8 mouse cellular contexts compared by ENCODE assay signal in the genomic region with DNA sequence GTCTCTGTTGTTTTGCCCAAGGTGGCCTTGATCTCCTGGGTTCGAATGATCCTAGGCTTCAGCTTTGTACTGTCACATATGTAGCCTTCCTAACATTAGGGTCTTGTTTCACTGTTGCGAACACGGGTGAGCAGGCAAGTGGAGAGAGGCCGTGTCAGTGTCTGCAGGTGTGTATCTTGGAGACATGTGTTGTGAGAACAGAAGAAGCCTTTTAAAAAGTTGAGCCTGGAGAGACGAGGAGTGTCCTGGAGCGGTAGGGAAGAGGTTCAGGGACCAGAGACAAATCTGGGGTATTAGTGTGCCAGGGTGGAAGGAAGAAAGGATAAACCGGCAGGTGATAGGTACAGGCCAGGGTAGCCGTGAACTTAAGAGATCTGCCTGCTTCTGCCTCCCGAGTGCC. TPM values are rescaled to one million over a fixed set of nuclear protein-coding genes. Genes with fewer than 3 reads are reported as not detected.
DNase-seq lines count a peak whose midpoint lies in the region; ATAC-seq and TF ChIP-seq lines count a peak whose summit lies in the region.

No protein-coding gene starts in this region.

- no peak for DNase-seq in kidney, adult 9 months
- DNase-seq in ES-E14 (ENCODE audit: low read depth, low spot score) (no peak), MN1 (ENCODE audit: low spot score) (no peak)
- no peak for DNase-seq in forebrain, embryonic 10.5 days (ENCODE audit: extremely low spot score, low spot score)
- no peak for DNase-seq in limb, embryonic 11.5 days (ENCODE audit: low spot score)
- DNase-seq in ovary, adult 18-20 months (ENCODE audit: low spot score), result no peak

- peaks cover 45% of the 10 kb centered on the region for H3K4me1 ChIP-seq in kidney, embryonic 15.5 days
- H3K4me1 ChIP-seq in ES-E14 (ENCODE audit: control insufficient read depth in 2 of 2, insufficient read depth in 2 of 2, low read length in 2 of 2, poor library complexity in 1 of 2), result peaks cover 5 to 19% of the 10 kb centered on the region in 2 experiments; a peak in 2 of 4 replicates
- peaks cover 58% of the 10 kb centered on the region for H3K4me1 ChIP-seq in forebrain, embryonic 10.5 days
- H3K4me1 ChIP-seq in limb, embryonic 11.5 days (ENCODE audit: control insufficient read depth, insufficient read depth, low read length), result peaks cover 11% of the 10 kb centered on the region
- peaks cover 18% of the 10 kb centered on the region for H3K4me1 ChIP-seq in stomach, embryonic 14.5 days (ENCODE audit: control insufficient read depth, insufficient read depth, low read length)

- H3K4me3 ChIP-seq in kidney, embryonic 15.5 days (replicated peaks), result peak overlapping the region; percentile 76
- peak overlapping the region; percentile 76 to 86 for H3K4me3 ChIP-seq in ES-E14 (ENCODE audit: insufficient read depth in 1 of 2, low read depth in 1 of 2, low read length in 2 of 2, poor library complexity in 1 of 2, severe bottlenecking in 1 of 2)
- peak overlapping the region; percentile 87 for H3K4me3 ChIP-seq in forebrain, embryonic 10.5 days
- H3K4me3 ChIP-seq in limb, embryonic 11.5 days (ENCODE audit: low read depth, low read length), result peak overlapping the region; percentile 80
- peak overlapping the region; percentile 75 for H3K4me3 ChIP-seq in stomach, embryonic 14.5 days (ENCODE audit: low read depth, low read length)

- peaks cover 27% of the 10 kb centered on the region for H3K36me3 ChIP-seq in kidney, embryonic 15.5 days
- peaks cover 31% of the 10 kb centered on the region for H3K36me3 ChIP-seq in ES-E14 (ENCODE audit: control insufficient read depth, insufficient read depth, low read length, poor library complexity, severe bottlenecking)
- H3K36me3 ChIP-seq in forebrain, embryonic 10.5 days (replicated peaks), result peaks cover 41% of the 10 kb centered on the region
- H3K36me3 ChIP-seq in limb, embryonic 11.5 days (ENCODE audit: control insufficient read depth, insufficient read depth, low read length), result peaks cover 8% of the 10 kb centered on the region; the same call in 1 of the 2 replicates
- H3K36me3 ChIP-seq in stomach, embryonic 14.5 days (ENCODE audit: control insufficient read depth, insufficient read depth, low read length), result peaks cover 15% of the 10 kb centered on the region

- no peak for ATAC-seq in kidney, embryonic 15.5 days (replicated peaks; ENCODE audit: low FRiP score)
- no peak for ATAC-seq in limb, embryonic 11.5 days (ENCODE audit: insufficient number of reproducible peaks, low FRiP score, low TSS enrichment, low read depth)
- no peak for ATAC-seq in stomach, embryonic 14.5 days (ENCODE audit: insufficient number of reproducible peaks, insufficient read depth, low FRiP score, low read depth)

- WGBS in kidney, embryonic 15.5 days, result 73% methylated on average over 9 of the region's 9 CpGs
- WGBS in forebrain, embryonic 10.5 days, result 86% methylated on average over 9 of the region's 9 CpGs
- WGBS in limb, embryonic 11.5 days, result 84% methylated on average over 9 of the region's 9 CpGs
- 80% methylated on average over 9 of the region's 9 CpGs for WGBS in stomach, embryonic 14.5 days

- in situ Hi-C loops in ES-E14 (cut with MboI; ENCODE audit: low sequenced_read_pairs in 2 of 2, unreplicated experiment in 2 of 2), result no loop called here

- peak overlapping the region; percentile 65 for H3K9ac ChIP-seq in kidney, embryonic 15.5 days
- peak overlapping the region; percentile 86; the same call in 1 of the 2 replicates for H3K9ac ChIP-seq in ES-E14 (ENCODE audit: insufficient read depth, low read depth, low read length, poor library complexity, severe bottlenecking)
- H3K9ac ChIP-seq in limb, embryonic 11.5 days (ENCODE audit: low read length), result 0 out of 2 replicates have a peak overlapping the region, but pooled peaks have one; percentile 69
- peak overlapping the region; percentile 37; the same call in 1 of the 2 replicates for H3K9ac ChIP-seq in stomach, embryonic 14.5 days (replicated peaks; ENCODE audit: low read depth, low read length)

- H3K9me3 ChIP-seq in kidney, embryonic 15.5 days (replicated peaks), result no peaks in the 10 kb centered on the region
- no peaks in the 10 kb centered on the region for H3K9me3 ChIP-seq in ES-E14 (ENCODE audit: control insufficient read depth, insufficient read depth, low read depth, low read length)
- H3K9me3 ChIP-seq in forebrain, embryonic 10.5 days, result no peaks in the 10 kb centered on the region
- no peaks in the 10 kb centered on the region for H3K9me3 ChIP-seq in limb, embryonic 11.5 days (ENCODE audit: control insufficient read depth, low read length)
- no peaks in the 10 kb centered on the region for H3K9me3 ChIP-seq in stomach, embryonic 14.5 days (ENCODE audit: control insufficient read depth, low read depth, low read length)

- H3K27me3 ChIP-seq in kidney, embryonic 15.5 days, result no peaks in the 10 kb centered on the region
- H3K27me3 ChIP-seq in forebrain, embryonic 10.5 days (ENCODE audit: poor library complexity, severe bottlenecking), result 0 out of 2 replicates have a peak, but pooled peaks cover 6% of the 10 kb centered on the region
- H3K27me3 ChIP-seq in limb, embryonic 11.5 days (ENCODE audit: control insufficient read depth, insufficient read depth, low read length), result no peaks in the 10 kb centered on the region
- H3K27me3 ChIP-seq in stomach, embryonic 14.5 days (ENCODE audit: control insufficient read depth, insufficient read depth, low read length), result no peaks in the 10 kb centered on the region

- H3K27ac ChIP-seq in kidney, embryonic 15.5 days, result no peak overlapping the region
- H3K27ac ChIP-seq in ES-E14 (ENCODE audit: insufficient read depth, low read depth, low read length, poor library complexity, severe bottlenecking), result no peak overlapping the region
- H3K27ac ChIP-seq in forebrain, embryonic 10.5 days, result peak overlapping the region; percentile 83; the same call in 1 of the 2 replicates
- H3K27ac ChIP-seq in limb, embryonic 11.5 days (replicated peaks; ENCODE audit: low read depth, low read length), result no peak overlapping the region
- H3K27ac ChIP-seq in stomach, embryonic 14.5 days (ENCODE audit: low read length), result no peak overlapping the region

- H3K4me2 ChIP-seq in kidney, embryonic 15.5 days, result peak overlapping the region; percentile 86
- peak overlapping the region; percentile 95 for H3K4me2 ChIP-seq in limb, embryonic 11.5 days (ENCODE audit: low read depth, severe bottlenecking)
- H3K4me2 ChIP-seq in stomach, embryonic 14.5 days (replicated peaks; ENCODE audit: low read depth, low read length), result peak overlapping the region; percentile 94

TF ChIP-seq in ES-E14, 5 proteins besides CTCF, POLR2A, EP300 and RAD21:
- TF ChIP-seq ZC3H11A (IDR thresholded peaks at IDR 0.05; ENCODE audit: borderline replicate concordance, low read depth, low read length) (no peak), ZNF384 (IDR thresholded peaks at IDR 0.05; ENCODE audit: low read depth, low read length) (no peak), MAFK (IDR thresholded peaks at IDR 0.05; ENCODE audit: insufficient read depth, low read depth, low read length) (no peak), CHD2 (IDR thresholded peaks at IDR 0.05; ENCODE audit: low read depth, low read length) (no peak), HCFC1 (IDR thresholded peaks at IDR 0.05; ENCODE audit: borderline replicate concordance, insufficient read depth, low read length) (no peak)

RNA-seq across cellular contexts. Expression of gene Parp3, which starts 1.4 kb away (rescaled TPM):
- polyA plus RNA-seq in kidney, embryonic 15.5 days (2015; fragmentation: Nextera tagmentation; extraction: Ambion mirVana), result 2.8 and 4.3 TPM in 2 replicates
- 2.2 and 6.0 TPM in 2 replicates for total RNA-seq in ES-E14 (2012; rRNA removed)
- 2.1 and 2.6 TPM in 2 replicates for polyA plus RNA-seq in forebrain, embryonic 10.5 days (2016; fragmentation: Nextera tagmentation; extraction: Ambion mirVana)
- polyA plus RNA-seq in limb, embryonic 11.5 days (2014; fragmentation: Nextera tagmentation; extraction: Ambion mirVana), result 1.5 and 2.0 TPM in 2 replicates
- polyA plus RNA-seq in stomach, embryonic 14.5 days (2014; fragmentation: Nextera tagmentation; extraction: Ambion mirVana), result 2.4 and 3.1 TPM in 2 replicates

RNA-seq across cellular contexts. Expression of gene Rrp9, which starts 2.3 kb away (rescaled TPM):
- polyA plus RNA-seq in kidney, embryonic 15.5 days (2015; fragmentation: Nextera tagmentation; extraction: Ambion mirVana), result 52.8 and 54.3 TPM in 2 replicates
- 187 and 223 TPM in 2 replicates for total RNA-seq in ES-E14 (2012; rRNA removed)
- polyA plus RNA-seq in forebrain, embryonic 10.5 days (2016; fragmentation: Nextera tagmentation; extraction: Ambion mirVana), result 85.2 and 91.4 TPM in 2 replicates
- 55.4 and 55.7 TPM in 2 replicates for polyA plus RNA-seq in limb, embryonic 11.5 days (2014; fragmentation: Nextera tagmentation; extraction: Ambion mirVana)
- polyA plus RNA-seq in stomach, embryonic 14.5 days (2014; fragmentation: Nextera tagmentation; extraction: Ambion mirVana), result 37.4 and 37.8 TPM in 2 replicates

RNA-seq across cellular contexts. Expression of gene Gpr62, which starts 12.4 kb away (rescaled TPM):
- polyA plus RNA-seq in kidney, embryonic 15.5 days (2015; fragmentation: Nextera tagmentation; extraction: Ambion mirVana), result 0.22 and 0.47 TPM in 2 replicates
- total RNA-seq in ES-E14 (2012; rRNA removed), result 0.22 and 0.58 TPM in 2 replicates
- polyA plus RNA-seq in forebrain, embryonic 10.5 days (2016; fragmentation: Nextera tagmentation; extraction: Ambion mirVana), result 0.10 and 0.27 TPM in 2 replicates
- polyA plus RNA-seq in limb, embryonic 11.5 days (2014; fragmentation: Nextera tagmentation; extraction: Ambion mirVana), result 0.24 and 0.58 TPM in 2 replicates
- 0.50 and 0.68 TPM in 2 replicates for polyA plus RNA-seq in stomach, embryonic 14.5 days (2014; fragmentation: Nextera tagmentation; extraction: Ambion mirVana)

RNA-seq across cellular contexts. Expression of gene Iqcf1, which starts 21.7 kb away (rescaled TPM):
- not detected in 2 replicates for polyA plus RNA-seq in kidney, embryonic 15.5 days (2015; fragmentation: Nextera tagmentation; extraction: Ambion mirVana)
- total RNA-seq in ES-E14 (2012; rRNA removed), result 1.7 TPM in 1 of 2 replicates, not detected in the other
- not detected in 2 replicates for polyA plus RNA-seq in forebrain, embryonic 10.5 days (2016; fragmentation: Nextera tagmentation; extraction: Ambion mirVana)
- polyA plus RNA-seq in limb, embryonic 11.5 days (2014; fragmentation: Nextera tagmentation; extraction: Ambion mirVana), result not detected in 2 replicates
- polyA plus RNA-seq in stomach, embryonic 14.5 days (2014; fragmentation: Nextera tagmentation; extraction: Ambion mirVana), result not detected in 2 replicates

RNA-seq across cellular contexts. Expression of gene Pcbp4, which starts 25.0 kb away (rescaled TPM):
- polyA plus RNA-seq in kidney, embryonic 15.5 days (2015; fragmentation: Nextera tagmentation; extraction: Ambion mirVana), result 118 and 140 TPM in 2 replicates
- total RNA-seq in ES-E14 (2012; rRNA removed), result 140 and 176 TPM in 2 replicates
- polyA plus RNA-seq in forebrain, embryonic 10.5 days (2016; fragmentation: Nextera tagmentation; extraction: Ambion mirVana), result 337 and 351 TPM in 2 replicates
- 162 and 172 TPM in 2 replicates for polyA plus RNA-seq in limb, embryonic 11.5 days (2014; fragmentation: Nextera tagmentation; extraction: Ambion mirVana)
- 60.9 and 61.2 TPM in 2 replicates for polyA plus RNA-seq in stomach, embryonic 14.5 days (2014; fragmentation: Nextera tagmentation; extraction: Ambion mirVana)
